Mouse (Mus musculus): ENCODE data around the gene Hist1h2ab. TPM values are rescaled to one million over a fixed set of nuclear protein-coding genes. Genes with fewer than 3 reads are reported as not detected.
A peak's percentile ranks its signal among the peaks of the same experiment; 100 is the strongest.
"Not testable (repeated sequence)": the region's sequence is repeated elsewhere in the genome, so short reads cannot be mapped to it uniquely, and the experiment has no call there.

The Hist1h2ab gene
- polyA plus RNA-seq, 1 experiment from 2014 or later, result 20.0 TPM

GRCm38 (mm10) chr13:23716261-23717042 lies 34.5 kb upstream of the Hist1h2ab start:
- H3K4me1 ChIP-seq (ENCODE audit: control insufficient read depth, insufficient read depth, low read length), result no peaks in the 10 kb centered on the region
- H3K4me2 ChIP-seq (ENCODE audit: low read depth, low read length), result no peak overlapping the region
- no peaks in the 10 kb centered on the region for H3K27me3 ChIP-seq (replicated peaks; ENCODE audit: control insufficient read depth, insufficient read depth, low read length)
- WGBS, result 83% methylated on average over 5 of the region's 5 CpGs
- H3K27ac ChIP-seq (ENCODE audit: low read length), result no peak overlapping the region
- no peak for ATAC-seq
- H3K4me3 ChIP-seq (ENCODE audit: low read length), result no peak overlapping the region
- H3K36me3 ChIP-seq (ENCODE audit: control insufficient read depth, insufficient read depth, low read length), result no peaks in the 10 kb centered on the region
- no peak overlapping the region for H3K9ac ChIP-seq (ENCODE audit: low read depth, low read length)
- no peaks in the 10 kb centered on the region for H3K9me3 ChIP-seq (ENCODE audit: control insufficient read depth, low read length)

- no peaks in the 10 kb centered on the region for H3K27me3 ChIP-seq (replicated peaks; ENCODE audit: control insufficient read depth, insufficient read depth, low read length)
- no peaks in the 10 kb centered on the region for H3K9me3 ChIP-seq (ENCODE audit: control insufficient read depth, low read length)
- H3K4me1 ChIP-seq (ENCODE audit: control insufficient read depth, insufficient read depth, low read length), result no peaks in the 10 kb centered on the region
- no peak for ATAC-seq
- H3K27ac ChIP-seq (ENCODE audit: low read length), result no peak overlapping the region
- no peak overlapping the region for H3K4me3 ChIP-seq (ENCODE audit: low read length)
- no peaks in the 10 kb centered on the region for H3K36me3 ChIP-seq (ENCODE audit: control insufficient read depth, insufficient read depth, low read length)
- no peak overlapping the region for H3K4me2 ChIP-seq (ENCODE audit: low read depth, low read length)
- no peak overlapping the region for H3K9ac ChIP-seq (ENCODE audit: low read depth, low read length)
- 48% methylated on average over 11 of the region's 11 CpGs for WGBS
Measured at GRCm38 (mm10) chr13:23717176-23717575, 33.8 kb upstream of the Hist1h2ab start.

GRCm38 (mm10) chr13:23717593-23718245 lies 33.2 kb upstream of the Hist1h2ab start:
- H3K4me3 ChIP-seq (ENCODE audit: low read length); H3K27ac ChIP-seq (ENCODE audit: low read length); H3K4me1 ChIP-seq (ENCODE audit: control insufficient read depth, insufficient read depth, low read length); ATAC-seq; H3K36me3 ChIP-seq (ENCODE audit: control insufficient read depth, insufficient read depth, low read length); H3K27me3 ChIP-seq (replicated peaks; ENCODE audit: control insufficient read depth, insufficient read depth, low read length); H3K9me3 ChIP-seq (ENCODE audit: control insufficient read depth, low read length); H3K4me2 ChIP-seq (ENCODE audit: low read depth, low read length); H3K9ac ChIP-seq (ENCODE audit: low read depth, low read length): not testable (repeated sequence)
- 16% methylated on average over 2 of the region's 2 CpGs for WGBS

GRCm38 (mm10) chr13:23724239-23724638 lies 26.7 kb upstream of the Hist1h2ab start:
- Histone ChIP-seq H3K4me1 (ENCODE audit: control insufficient read depth, insufficient read depth, low read length) (no peaks in the 10 kb centered on the region), H3K36me3 (ENCODE audit: control insufficient read depth, insufficient read depth, low read length) (no peaks in the 10 kb centered on the region), H3K27me3 (replicated peaks; ENCODE audit: control insufficient read depth, insufficient read depth, low read length) (no peaks in the 10 kb centered on the region), H3K4me3 (ENCODE audit: low read length) (no peak overlapping the region), H3K9me3 (ENCODE audit: control insufficient read depth, low read length) (no peaks in the 10 kb centered on the region), H3K4me2 (ENCODE audit: low read depth, low read length) (no peak overlapping the region), H3K27ac (ENCODE audit: low read length) (no peak overlapping the region), H3K9ac (ENCODE audit: low read depth, low read length) (no peak overlapping the region)
- no peak for ATAC-seq
- WGBS, result 80% methylated on average over 4 of the region's 4 CpGs

GRCm38 (mm10) chr13:23725213-23725612 lies 25.7 kb upstream of the Hist1h2ab start:
- Histone ChIP-seq H3K27ac (ENCODE audit: low read length) (no peak overlapping the region), H3K36me3 (ENCODE audit: control insufficient read depth, insufficient read depth, low read length) (no peaks in the 10 kb centered on the region), H3K9ac (ENCODE audit: low read depth, low read length) (no peak overlapping the region), H3K4me2 (ENCODE audit: low read depth, low read length) (no peak overlapping the region), H3K9me3 (ENCODE audit: control insufficient read depth, low read length) (no peaks in the 10 kb centered on the region), H3K4me3 (ENCODE audit: low read length) (no peak overlapping the region), H3K4me1 (ENCODE audit: control insufficient read depth, insufficient read depth, low read length) (no peaks in the 10 kb centered on the region), H3K27me3 (replicated peaks; ENCODE audit: control insufficient read depth, insufficient read depth, low read length) (no peaks in the 10 kb centered on the region)
- no peak for ATAC-seq
- WGBS, result no CpG with 5 or more reads among the region's 1 CpGs

GRCm38 (mm10) chr13:23728472-23729191 lies 22.3 kb upstream of the Hist1h2ab start:
- no peak overlapping the region for H3K4me2 ChIP-seq (ENCODE audit: low read depth, low read length)
- no peak overlapping the region for H3K27ac ChIP-seq (ENCODE audit: low read length)
- no peaks in the 10 kb centered on the region for H3K4me1 ChIP-seq (ENCODE audit: control insufficient read depth, insufficient read depth, low read length)
- no peak overlapping the region for H3K4me3 ChIP-seq (ENCODE audit: low read length)
- WGBS, result 88% methylated on average over 18 of the region's 18 CpGs
- H3K27me3 ChIP-seq (replicated peaks; ENCODE audit: control insufficient read depth, insufficient read depth, low read length), result no peaks in the 10 kb centered on the region
- H3K9me3 ChIP-seq (ENCODE audit: control insufficient read depth, low read length), result no peaks in the 10 kb centered on the region
- no peak overlapping the region for H3K9ac ChIP-seq (ENCODE audit: low read depth, low read length)
- ATAC-seq, result no peak
- no peaks in the 10 kb centered on the region for H3K36me3 ChIP-seq (ENCODE audit: control insufficient read depth, insufficient read depth, low read length)

GRCm38 (mm10) chr13:23729192-23729525 lies 21.8 kb upstream of the Hist1h2ab start:
- Histone ChIP-seq H3K9me3 (ENCODE audit: control insufficient read depth, low read length) (no peaks in the 10 kb centered on the region), H3K9ac (ENCODE audit: low read depth, low read length) (no peak overlapping the region), H3K4me3 (ENCODE audit: low read length) (no peak overlapping the region), H3K36me3 (ENCODE audit: control insufficient read depth, insufficient read depth, low read length) (no peaks in the 10 kb centered on the region), H3K27me3 (replicated peaks; ENCODE audit: control insufficient read depth, insufficient read depth, low read length) (no peaks in the 10 kb centered on the region), H3K27ac (ENCODE audit: low read length) (no peak overlapping the region), H3K4me2 (ENCODE audit: low read depth, low read length) (no peak overlapping the region), H3K4me1 (ENCODE audit: control insufficient read depth, insufficient read depth, low read length) (no peaks in the 10 kb centered on the region)
- no peak for ATAC-seq
- WGBS, result 89% methylated on average over 9 of the region's 9 CpGs

- H3K4me2 ChIP-seq (ENCODE audit: low read depth, low read length), result no peak overlapping the region
- no peaks in the 10 kb centered on the region for H3K4me1 ChIP-seq (ENCODE audit: control insufficient read depth, insufficient read depth, low read length)
- no peaks in the 10 kb centered on the region for H3K9me3 ChIP-seq (ENCODE audit: control insufficient read depth, low read length)
- H3K36me3 ChIP-seq (ENCODE audit: control insufficient read depth, insufficient read depth, low read length), result no peaks in the 10 kb centered on the region
- ATAC-seq, result no peak
- no peak overlapping the region for H3K4me3 ChIP-seq (ENCODE audit: low read length)
- no peak overlapping the region for H3K27ac ChIP-seq (ENCODE audit: low read length)
- no peaks in the 10 kb centered on the region for H3K27me3 ChIP-seq (replicated peaks; ENCODE audit: control insufficient read depth, insufficient read depth, low read length)
- H3K9ac ChIP-seq (ENCODE audit: low read depth, low read length), result no peak overlapping the region
- 90% methylated on average over 5 of the region's 5 CpGs for WGBS
Measured at GRCm38 (mm10) chr13:23729706-23730105, 21.2 kb upstream of the Hist1h2ab start.

- WGBS, result 31% methylated on average over 8 of the region's 8 CpGs
- H3K27ac ChIP-seq (ENCODE audit: low read length), result no peak overlapping the region
- H3K4me2 ChIP-seq (ENCODE audit: low read depth, low read length), result peak overlapping the region; percentile 27; the same call in 1 of the 2 replicates
- no peak overlapping the region for H3K9ac ChIP-seq (ENCODE audit: low read depth, low read length)
- H3K36me3 ChIP-seq (ENCODE audit: control insufficient read depth, insufficient read depth, low read length), result no peaks in the 10 kb centered on the region
- no peaks in the 10 kb centered on the region for H3K4me1 ChIP-seq (ENCODE audit: control insufficient read depth, insufficient read depth, low read length)
- no peaks in the 10 kb centered on the region for H3K27me3 ChIP-seq (replicated peaks; ENCODE audit: control insufficient read depth, insufficient read depth, low read length)
- ATAC-seq, result peak; percentile 91
- H3K4me3 ChIP-seq (ENCODE audit: low read length), result no peak overlapping the region
- H3K9me3 ChIP-seq (ENCODE audit: control insufficient read depth, low read length), result no peaks in the 10 kb centered on the region
Measured at GRCm38 (mm10) chr13:23730479-23730878, 20.4 kb upstream of the Hist1h2ab start.
